Comparison of ENCODE assay signal across 22 mouse cellular contexts in genomic region chr8:113512856-113513255, GRCm38 (mm10).
A peak's percentile ranks its signal among the peaks of the same experiment; 100 is the strongest.
DNase-seq lines count a peak whose midpoint lies in the region; ATAC-seq and TF ChIP-seq lines count a peak whose summit lies in the region.
"Had no signal": no experiment of that assay in that cellular context is flagged by ENCODE, and none has a peak within 500 bp of the region (broad histone marks: within the 10 kb centered on the region; RNA-seq: fewer than 3 reads in every experiment).

No protein-coding gene starts in this region.

- WGBS in intestine, embryonic 14.5 days, result 97% methylated on average over 4 of the region's 4 CpGs
- 96% methylated on average over 4 of the region's 4 CpGs for WGBS in intestine, embryonic 15.5 days
- 92% methylated on average over 4 of the region's 4 CpGs for WGBS in hindbrain, embryonic 11.5 days

- TF ChIP-seq RAD21 in CH12.LX (IDR thresholded peaks at IDR 0.05; ENCODE audit: low read depth, low read length), result no peak

- no peaks in the 10 kb centered on the region for H3K79me2 ChIP-seq in CH12.LX (replicated peaks; ENCODE audit: control insufficient read depth, extremely low read depth, insufficient read depth, poor library complexity, severe bottlenecking)

- no peak for ATAC-seq in intestine, embryonic 14.5 days (replicated peaks; ENCODE audit: low FRiP score, low TSS enrichment, low read depth)
- ATAC-seq in intestine, embryonic 15.5 days, result no peak
- no peak for ATAC-seq in hindbrain, embryonic 11.5 days (ENCODE audit: low FRiP score)
- ATAC-seq: activated CD4-positive, CD25-positive, alpha-beta regulatory T cell, adult 4 months; CD4-positive, CD25-positive, alpha-beta regulatory T cell, adult 4 months; Patski had no signal

- no peak overlapping the region for H3K9ac ChIP-seq in intestine, embryonic 14.5 days (ENCODE audit: low read length)
- no peak overlapping the region for H3K9ac ChIP-seq in intestine, embryonic 15.5 days
- no peak overlapping the region for H3K9ac ChIP-seq in CH12.LX (ENCODE audit: insufficient read depth, low read depth)
- no peak overlapping the region for H3K9ac ChIP-seq in ES-E14 (ENCODE audit: insufficient read depth, low read depth, low read length, poor library complexity, severe bottlenecking)
- H3K9ac ChIP-seq in hindbrain, embryonic 11.5 days (ENCODE audit: low read depth, low read length), result no peak overlapping the region

- no peaks in the 10 kb centered on the region for H3K9me3 ChIP-seq in intestine, embryonic 14.5 days (ENCODE audit: control insufficient read depth, low read length)
- H3K9me3 ChIP-seq in intestine, embryonic 15.5 days, result no peaks in the 10 kb centered on the region
- H3K9me3 ChIP-seq in CH12.LX (replicated peaks; ENCODE audit: low read length), result peaks cover 40% of the 10 kb centered on the region
- no peaks in the 10 kb centered on the region for H3K9me3 ChIP-seq in ES-E14 (ENCODE audit: control insufficient read depth, insufficient read depth, low read depth, low read length)
- H3K9me3 ChIP-seq in hindbrain, embryonic 11.5 days (ENCODE audit: control insufficient read depth, low read length), result no peaks in the 10 kb centered on the region

- in situ Hi-C loops in CH12.LX (cut with MboI; ENCODE audit: low pct_ligation_motif_present, low pct_unique_long_range_greater_than_20kb, low sequenced_read_pairs) (no loop called here), ES-E14 (cut with MboI; ENCODE audit: low sequenced_read_pairs in 2 of 2, unreplicated experiment in 2 of 2) (no loop called here)

- H3K36me3 ChIP-seq in intestine, embryonic 14.5 days (ENCODE audit: control insufficient read depth, insufficient read depth, low read length), result no peaks in the 10 kb centered on the region
- H3K36me3 ChIP-seq in intestine, embryonic 15.5 days, result no peaks in the 10 kb centered on the region
- H3K36me3 ChIP-seq in CH12.LX (replicated peaks in 1 of 2; ENCODE audit: control insufficient read depth in 1 of 2, insufficient read depth in 1 of 2, low read length in 1 of 2), result no peaks in the 10 kb centered on the region
- H3K36me3 ChIP-seq in ES-E14 (ENCODE audit: control insufficient read depth, insufficient read depth, low read length, poor library complexity, severe bottlenecking), result no peaks in the 10 kb centered on the region
- H3K36me3 ChIP-seq in hindbrain, embryonic 11.5 days (ENCODE audit: control insufficient read depth, insufficient read depth, low read length), result no peaks in the 10 kb centered on the region
- H3K36me3 ChIP-seq: G1E had no signal

- no peak overlapping the region for H3K27ac ChIP-seq in intestine, embryonic 14.5 days (ENCODE audit: low read depth)
- no peak overlapping the region for H3K27ac ChIP-seq in intestine, embryonic 15.5 days
- H3K27ac ChIP-seq in CH12.LX (ENCODE audit: insufficient read depth, low read depth), result no peak overlapping the region
- no peak overlapping the region for H3K27ac ChIP-seq in ES-E14 (ENCODE audit: insufficient read depth, low read depth, low read length, poor library complexity, severe bottlenecking)
- H3K27ac ChIP-seq in hindbrain, embryonic 11.5 days (ENCODE audit: low read depth, low read length), result no peak overlapping the region

- H3K4me3 ChIP-seq in intestine, embryonic 14.5 days (ENCODE audit: low read depth, low read length), result no peak overlapping the region
- H3K4me3 ChIP-seq in intestine, embryonic 15.5 days (replicated peaks), result no peak overlapping the region
- H3K4me3 ChIP-seq in CH12.LX (replicated peaks in 1 of 3; ENCODE audit: low read depth in 2 of 3, low read length in 2 of 3, poor library complexity in 1 of 3) (no peak overlapping the region), ES-E14 (ENCODE audit: insufficient read depth in 1 of 2, low read depth in 1 of 2, low read length in 2 of 2, poor library complexity in 1 of 2, severe bottlenecking in 1 of 2) (no peak overlapping the region)
- H3K4me3 ChIP-seq in hindbrain, embryonic 11.5 days (ENCODE audit: low read depth, low read length), result no peak overlapping the region

- TF ChIP-seq POLR2A in CH12.LX (IDR thresholded peaks at IDR 0.05; ENCODE audit: low read depth, low read length), result no peak

- H3K4me1 ChIP-seq in intestine, embryonic 14.5 days (replicated peaks; ENCODE audit: control insufficient read depth, insufficient read depth, low read length), result no peaks in the 10 kb centered on the region
- no peaks in the 10 kb centered on the region for H3K4me1 ChIP-seq in intestine, embryonic 15.5 days (replicated peaks)
- no peaks in the 10 kb centered on the region for H3K4me1 ChIP-seq in CH12.LX (ENCODE audit: control insufficient read depth in 1 of 2, insufficient read depth in 2 of 2)
- H3K4me1 ChIP-seq in ES-E14 (ENCODE audit: control insufficient read depth in 2 of 2, insufficient read depth in 2 of 2, low read length in 2 of 2, poor library complexity in 1 of 2), result peaks cover 0 to 10% of the 10 kb centered on the region in 2 experiments; a peak in 3 of 4 replicates
- no peaks in the 10 kb centered on the region for H3K4me1 ChIP-seq in hindbrain, embryonic 11.5 days (replicated peaks; ENCODE audit: control insufficient read depth, insufficient read depth, low read length)

- dilution Hi-C loops in CH12.LX (cut with MboI; ENCODE audit: extremely low pct_ligation_motif_present, extremely low pct_unique_long_range_greater_than_20kb, low sequenced_read_pairs), result no loop called here

- no peak overlapping the region for H3K4me2 ChIP-seq in intestine, embryonic 14.5 days (ENCODE audit: low read length)
- no peak overlapping the region for H3K4me2 ChIP-seq in intestine, embryonic 15.5 days (replicated peaks)
- H3K4me2 ChIP-seq in CH12.LX (ENCODE audit: insufficient read depth, low read depth, poor library complexity, severe bottlenecking), result no peak overlapping the region
- no peak overlapping the region for H3K4me2 ChIP-seq in hindbrain, embryonic 11.5 days (replicated peaks; ENCODE audit: low read depth, low read length)

- TF ChIP-seq EP300 in CH12.LX (IDR thresholded peaks at IDR 0.05; ENCODE audit: low read length), result no peak

- TF ChIP-seq CTCF in CH12.LX (conservative IDR thresholded peaks at IDR 0.05 in 1 of 2, IDR thresholded peaks at IDR 0.05 in 1 of 2; ENCODE audit: low read depth in 2 of 2, low read length in 2 of 2), result no peak

- DNase-seq in intestine, embryonic 14.5 days (ENCODE audit: low spot score), result peak; percentile 15
- DNase-seq in CH12.LX (ENCODE audit: extremely low read depth), result no peak
- DNase-seq in ES-E14 (ENCODE audit: low read depth, low spot score), result no peak
- DNase-seq in gastrocnemius, postnatal 4 days (ENCODE audit: low spot score in 2 of 2), result no peak
- no peak for DNase-seq in hindbrain, embryonic 11.5 days (ENCODE audit: low spot score)
- DNase-seq: adrenal gland, adult 2 months; adrenal gland, adult 8-10 months; adrenal gland, postnatal 10 days; adrenal gland, postnatal 14 days; adrenal gland, postnatal 25 days; adrenal gland, postnatal 36 days; B cell, adult 2 months; cerebellum, adult 11 months; cerebellum, adult 11-12 months; cerebellum, adult 18-20 months; cerebellum, adult 2 months; cerebellum, adult 8-10 months had no signal

- no peaks in the 10 kb centered on the region for H3K27me3 ChIP-seq in intestine, embryonic 14.5 days (replicated peaks; ENCODE audit: control insufficient read depth, insufficient read depth, low read length)
- H3K27me3 ChIP-seq in intestine, embryonic 15.5 days (replicated peaks), result no peaks in the 10 kb centered on the region
- no peaks in the 10 kb centered on the region for H3K27me3 ChIP-seq in CH12.LX (replicated peaks)
- no peaks in the 10 kb centered on the region for H3K27me3 ChIP-seq in hindbrain, embryonic 11.5 days (ENCODE audit: control insufficient read depth, insufficient read depth, low read length)

TF ChIP-seq in CH12.LX, 34 proteins besides CTCF, POLR2A, EP300 and RAD21:
- TF ChIP-seq NRF1 (IDR thresholded peaks at IDR 0.05; ENCODE audit: low read depth, low read length) (no peak), MAFK (IDR thresholded peaks at IDR 0.05; ENCODE audit: insufficient replicate concordance, low read length) (peak; percentile 71; the same call in 1 of the 2 replicates)

TF ChIP-seq in ES-E14, 5 proteins besides CTCF, POLR2A, EP300 and RAD21:
- TF ChIP-seq ZNF384 (IDR thresholded peaks at IDR 0.05; ENCODE audit: low read depth, low read length) (no peak), HCFC1 (IDR thresholded peaks at IDR 0.05; ENCODE audit: borderline replicate concordance, insufficient read depth, low read length) (no peak), MAFK (IDR thresholded peaks at IDR 0.05; ENCODE audit: insufficient read depth, low read depth, low read length) (peak; percentile 89)
